Mouse (Mus musculus) stomach, postnatal 0 days (tissue): Measurements from ENCODE around the gene Mpc2.

Experiments
- CTCF ChIP-seq: IDR thresholded peaks from 2 replicates; pipeline ENCODE4 v1.5.1; 2016; ENCODE audit warnings: antibody characterized with exemption, low read depth, mild to moderate bottlenecking, moderate library complexity
- EP300 ChIP-seq: optimal IDR thresholded peaks from 2 replicates; pipeline ENCODE3; 2016; ENCODE audit warnings: antibody characterized with exemption

GRCm38 (mm10) chr1:165520716-165521115, 60.3 kb downstream of the Mpc2 start:
- no peak for TF ChIP-seq CTCF
- TF ChIP-seq EP300, result no peak
